ENCODE assay signal across 25 mouse cellular contexts in the genomic region with DNA sequence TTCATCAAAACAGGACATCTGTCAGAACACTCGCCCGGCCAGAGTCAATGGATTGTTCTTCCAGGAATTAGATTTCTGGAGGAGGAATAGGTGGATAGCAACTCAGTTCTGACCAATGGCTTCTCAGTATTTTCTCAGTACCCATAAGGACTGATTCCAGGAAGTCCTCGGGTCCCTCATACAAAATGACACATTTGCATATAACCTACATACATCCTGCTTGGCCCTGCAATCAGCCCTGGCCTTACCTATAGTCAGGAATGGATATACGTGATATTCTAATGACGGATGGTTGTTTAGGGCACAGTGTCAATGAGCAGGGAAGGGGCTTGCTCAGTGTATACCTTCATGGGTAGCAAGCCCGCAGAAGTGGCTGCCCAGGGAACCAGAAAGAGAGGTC.
DNase-seq lines count a peak whose midpoint lies in the region; ATAC-seq and TF ChIP-seq lines count a peak whose summit lies in the region.
"Had no signal": no experiment of that assay in that cellular context is flagged by ENCODE, and none has a peak within 500 bp of the region (broad histone marks: within the 10 kb centered on the region; RNA-seq: fewer than 3 reads in every experiment).

No protein-coding gene starts in this region.

- H3K9ac ChIP-seq in kidney, embryonic 15.5 days = no peak overlapping the region
- H3K9ac ChIP-seq: forebrain, embryonic 15.5 days; heart, embryonic 12.5 days; hindbrain, embryonic 12.5 days; limb, embryonic 12.5 days; liver, embryonic 15.5 days; lung, embryonic 14.5 days; midbrain, embryonic 15.5 days; neural tube, embryonic 15.5 days had no signal

- no peak overlapping the region; the same call in 1 of the 2 replicates for H3K4me2 ChIP-seq in kidney, embryonic 15.5 days
- H3K4me2 ChIP-seq: forebrain, embryonic 15.5 days; heart, embryonic 12.5 days; hindbrain, embryonic 12.5 days; limb, embryonic 12.5 days; liver, embryonic 15.5 days; lung, embryonic 14.5 days; midbrain, embryonic 15.5 days; neural tube, embryonic 15.5 days had no signal

- no peaks in the 10 kb centered on the region for H3K9me3 ChIP-seq in kidney, embryonic 15.5 days (replicated peaks)
- H3K9me3 ChIP-seq: forebrain, embryonic 15.5 days; heart, embryonic 12.5 days; hindbrain, embryonic 12.5 days; limb, embryonic 12.5 days; liver, embryonic 15.5 days; midbrain, embryonic 15.5 days; neural tube, embryonic 15.5 days had no signal

- no peak overlapping the region for H3K27ac ChIP-seq in kidney, embryonic 15.5 days
- H3K27ac ChIP-seq in thymus, adult 2 months (ENCODE audit: control insufficient read depth, insufficient read depth, low read length) = peak overlapping the region; percentile 96
- H3K27ac ChIP-seq: forebrain, embryonic 15.5 days; heart, adult 2 months; hindbrain, embryonic 12.5 days; hindbrain, postnatal 0 days; layer of hippocampus, adult 2 months; left cerebral cortex, adult 2 months; limb, embryonic 12.5 days; liver, embryonic 15.5 days; midbrain, embryonic 15.5 days; neural tube, embryonic 15.5 days had no signal

- DNase-seq in embryo, embryonic 9.5 days (ENCODE audit: extremely low spot score) = peak; percentile 9
- no peak for DNase-seq in embryo, embryonic 10.5 days (ENCODE audit: low spot score)
- no peak for DNase-seq in kidney, postnatal 14 days
- no peak for DNase-seq in thymus, adult 2 months
- DNase-seq in thymus, adult 18-20 months = no peak
- no peak for DNase-seq in ovary, postnatal 36 days (ENCODE audit: low spot score)
- DNase-seq: adrenal gland, postnatal 25 days; heart, postnatal 14 days; kidney, postnatal 25 days; lung, embryonic 14.5 days; lung, postnatal 14 days; right cerebral cortex, postnatal 4 days had no signal

- 18% methylated on average over 6 of the region's 6 CpGs for whole genome bisulfite sequencing in kidney, embryonic 15.5 days
- WGBS in thymus, adult 2 months = 23% methylated on average over 6 of the region's 6 CpGs

- no peak overlapping the region for H3K4me3 ChIP-seq in kidney, embryonic 15.5 days (replicated peaks)
- H3K4me3 ChIP-seq in thymus, adult 2 months (ENCODE audit: control insufficient read depth, insufficient read depth, low read length) = no peak overlapping the region
- H3K4me3 ChIP-seq: forebrain, embryonic 15.5 days; heart, adult 2 months; heart, embryonic 12.5 days; hindbrain, embryonic 12.5 days; layer of hippocampus, adult 2 months; left cerebral cortex, adult 2 months; limb, embryonic 12.5 days; liver, embryonic 15.5 days; midbrain, embryonic 15.5 days; neural tube, embryonic 15.5 days had no signal

- TF ChIP-seq POLR2A in thymus, adult 2 months (IDR thresholded peaks at IDR 0.05; ENCODE audit: control insufficient read depth, extremely low read depth, insufficient read depth, low read length, poor library complexity) = no peak

- H3K4me1 ChIP-seq in kidney, embryonic 15.5 days = peaks cover 18% of the 10 kb centered on the region
- H3K4me1 ChIP-seq in thymus, adult 2 months (replicated peaks; ENCODE audit: control insufficient read depth, insufficient read depth, low read length) = peaks cover 56% of the 10 kb centered on the region
- H3K4me1 ChIP-seq: liver, embryonic 15.5 days had no signal

- H3K36me3 ChIP-seq in kidney, embryonic 15.5 days = no peaks in the 10 kb centered on the region
- no peaks in the 10 kb centered on the region for H3K36me3 ChIP-seq in thymus, adult 2 months (ENCODE audit: control insufficient read depth, insufficient read depth, low read length)
- H3K36me3 ChIP-seq: forebrain, embryonic 15.5 days; heart, embryonic 12.5 days; hindbrain, embryonic 12.5 days; limb, embryonic 12.5 days; liver, embryonic 15.5 days; midbrain, embryonic 15.5 days; neural tube, embryonic 15.5 days had no signal

- H3K27me3 ChIP-seq in kidney, embryonic 15.5 days = no peaks in the 10 kb centered on the region
- H3K27me3 ChIP-seq in thymus, adult 2 months (ENCODE audit: control insufficient read depth, insufficient read depth, low read length) = no peaks in the 10 kb centered on the region
- H3K27me3 ChIP-seq: forebrain, embryonic 15.5 days; liver, embryonic 15.5 days; midbrain, embryonic 15.5 days had no signal

- TF ChIP-seq CTCF in thymus, adult 2 months (IDR thresholded peaks at IDR 0.05; ENCODE audit: borderline replicate concordance, control insufficient read depth, extremely low read depth, insufficient read depth, low read length, poor library complexity) = no peak

- ATAC-seq in kidney, embryonic 15.5 days (replicated peaks; ENCODE audit: low FRiP score) = peak; percentile 41; the same call in 1 of the 2 replicates
- ATAC-seq: forebrain, embryonic 15.5 days; hindbrain, postnatal 0 days; intestine, postnatal 0 days; midbrain, embryonic 15.5 days had no signal
